9 mouse cellular contexts compared by ENCODE assay signal in the genomic region with DNA sequence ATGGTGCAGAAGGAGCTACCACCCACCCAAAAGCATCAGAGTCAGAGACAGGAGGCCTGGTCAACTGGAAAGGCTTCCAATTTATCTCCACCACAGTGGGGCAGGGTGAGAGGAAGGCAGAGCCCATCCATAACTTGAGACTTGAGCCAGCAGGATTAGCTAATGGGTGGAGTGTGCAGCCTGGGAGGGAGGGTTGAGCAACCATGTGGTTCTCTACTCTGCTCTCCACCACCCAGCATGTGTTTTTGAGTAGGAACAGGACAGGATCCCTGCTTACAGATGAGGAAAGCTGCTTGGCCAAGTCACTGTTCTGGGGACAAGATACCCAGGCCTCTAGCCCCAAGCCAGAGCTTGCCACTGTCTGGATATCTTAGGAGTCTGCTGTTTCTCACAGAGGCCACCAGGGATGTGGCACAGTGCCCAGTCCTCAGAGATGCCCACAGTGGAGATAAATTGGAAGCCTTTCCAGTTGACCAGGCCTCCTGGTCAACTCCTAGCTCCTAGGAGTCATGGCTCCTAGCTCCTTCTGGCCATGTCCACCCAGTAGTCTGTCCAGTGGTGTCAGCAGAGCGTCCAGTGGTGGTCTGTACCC. TPM values are rescaled to one million over a fixed set of nuclear protein-coding genes. Genes with fewer than 3 reads are reported as not detected.
DNase-seq lines count a peak whose midpoint lies in the region; ATAC-seq lines count a peak whose summit lies in the region.
"Had no signal": no experiment of that assay in that cellular context is flagged by ENCODE, and none has a peak within 500 bp of the region (broad histone marks: within the 10 kb centered on the region; RNA-seq: fewer than 3 reads in every experiment).

No protein-coding gene starts in this region.

- peak; percentile 59 for DNase-seq in adrenal gland, postnatal 14 days
- no peak for DNase-seq in adrenal gland, adult 18-20 months (ENCODE audit: low spot score in 2 of 2)
- no peak for DNase-seq in limb, embryonic 10.5 days (ENCODE audit: low spot score)
- DNase-seq in urinary bladder, postnatal 10 days (ENCODE audit: low spot score) = no peak

- peak; percentile 27; the same call in 1 of the 2 replicates for ATAC-seq in limb, embryonic 15.5 days (ENCODE audit: insufficient number of reproducible peaks, low FRiP score, low TSS enrichment, low read depth)
- ATAC-seq in common myeloid progenitor, adult 5-6 weeks (replicated peaks; ENCODE audit: low read depth, poor library complexity, severe bottlenecking) = peak; percentile 38
- ATAC-seq in megakaryocyte-erythroid progenitor cell, adult 5-6 weeks (replicated peaks; ENCODE audit: low FRiP score, low TSS enrichment, poor library complexity, severe bottlenecking) = 0 out of 2 replicates have a peak, but pooled peaks have one; percentile 35
- no peak for ATAC-seq in forebrain, embryonic 16.5 days
- ATAC-seq: intestine, embryonic 16.5 days had no signal

- no peak overlapping the region for H3K27ac ChIP-seq in limb, embryonic 15.5 days
- no peak overlapping the region for H3K27ac ChIP-seq in limb, embryonic 10.5 days
- no peak overlapping the region for H3K27ac ChIP-seq in forebrain, embryonic 16.5 days (ENCODE audit: low read length)

- H3K4me1 ChIP-seq in limb, embryonic 15.5 days = peaks cover 14% of the 10 kb centered on the region
- H3K4me1 ChIP-seq in limb, embryonic 10.5 days = peaks cover 30% of the 10 kb centered on the region
- peaks cover 8% of the 10 kb centered on the region for H3K4me1 ChIP-seq in forebrain, embryonic 16.5 days (replicated peaks; ENCODE audit: control insufficient read depth, insufficient read depth, low read length)

- H3K9ac ChIP-seq in limb, embryonic 15.5 days = no peak overlapping the region
- no peak overlapping the region for H3K9ac ChIP-seq in forebrain, embryonic 16.5 days (replicated peaks; ENCODE audit: low read depth, low read length)

- H3K9me3 ChIP-seq in limb, embryonic 15.5 days = no peaks in the 10 kb centered on the region
- H3K9me3 ChIP-seq in limb, embryonic 10.5 days (replicated peaks) = no peaks in the 10 kb centered on the region
- no peaks in the 10 kb centered on the region for H3K9me3 ChIP-seq in forebrain, embryonic 16.5 days (ENCODE audit: control insufficient read depth, low read length)

- no peaks in the 10 kb centered on the region for H3K27me3 ChIP-seq in limb, embryonic 15.5 days
- no peaks in the 10 kb centered on the region for H3K27me3 ChIP-seq in limb, embryonic 10.5 days (ENCODE audit: low read depth, poor library complexity, severe bottlenecking)
- H3K27me3 ChIP-seq in forebrain, embryonic 16.5 days (replicated peaks; ENCODE audit: control insufficient read depth, insufficient read depth, low read length) = no peaks in the 10 kb centered on the region

- H3K36me3 ChIP-seq in limb, embryonic 15.5 days = no peaks in the 10 kb centered on the region
- no peaks in the 10 kb centered on the region for H3K36me3 ChIP-seq in limb, embryonic 10.5 days
- H3K36me3 ChIP-seq in forebrain, embryonic 16.5 days (ENCODE audit: control insufficient read depth, insufficient read depth) = no peaks in the 10 kb centered on the region

- H3K4me2 ChIP-seq in limb, embryonic 15.5 days = no peak overlapping the region
- H3K4me2 ChIP-seq in forebrain, embryonic 16.5 days (ENCODE audit: low read length) = no peak overlapping the region

- H3K4me3 ChIP-seq in limb, embryonic 15.5 days = no peak overlapping the region
- no peak overlapping the region for H3K4me3 ChIP-seq in limb, embryonic 10.5 days
- no peak overlapping the region for H3K4me3 ChIP-seq in forebrain, embryonic 16.5 days (replicated peaks; ENCODE audit: low read length)

- 84% methylated on average over 1 of the region's 1 CpGs for WGBS in limb, embryonic 15.5 days
- WGBS in limb, embryonic 10.5 days = 88% methylated on average over 1 of the region's 1 CpGs
- 86% methylated on average over 1 of the region's 1 CpGs for WGBS in forebrain, embryonic 16.5 days

RNA-seq across cellular contexts. Expression of a gene that starts 8.5 kb away (rescaled TPM):
- 39.9 and 47.4 TPM in 2 replicates for total RNA-seq in adrenal gland, postnatal 14 days (2021)
- total RNA-seq in adrenal gland, adult 18-20 months (2021) = 10 to 100 TPM; 42.1 to 60.6 TPM
- polyA plus RNA-seq in limb, embryonic 15.5 days (2015; fragmentation: Nextera tagmentation; extraction: Ambion mirVana) = 28.5 and 30.7 TPM in 2 replicates
- 10.6 and 11.5 TPM in 2 replicates for polyA plus RNA-seq in limb, embryonic 10.5 days (2016; fragmentation: Nextera tagmentation; extraction: Ambion mirVana)
- total RNA-seq in common myeloid progenitor, adult 5-6 weeks (2017) = 31.6 and 39.6 TPM in 2 replicates
- total RNA-seq in megakaryocyte-erythroid progenitor cell, adult 5-6 weeks (2014; fragmentation: Nextera tagmentation) = 5.1 and 8.0 TPM in 2 replicates
- 0.52 and 2.7 TPM in 2 replicates for total RNA-seq in megakaryocyte-erythroid progenitor cell, adult 5-6 weeks (2017)
- polyA plus RNA-seq in forebrain, embryonic 16.5 days (2015; fragmentation: Nextera tagmentation; extraction: Ambion mirVana) = 30.2 and 34.8 TPM in 2 replicates
